Mouse (Mus musculus) forebrain, embryonic 15.5 days (tissue): ENCODE results near the gene Mustn1. TPM values are rescaled to one million over a fixed set of nuclear protein-coding genes. Genes with fewer than 3 reads are reported as not detected.

Experiments
- ATAC-seq: fragments of 200-750 bp; cut with Nextera tagmentation; replicated peaks from 2 replicates; pipeline ENCODE4 v1.8.0; 2017; ENCODE audit warnings: mild to moderate bottlenecking, moderate TSS enrichment, moderate library complexity
- H3K27ac ChIP-seq: fragments of 300-500 bp; sonication (generic); replicated peaks from 2 replicates; pipeline ENCODE4 v1.5.1; 2015; ENCODE audit warnings: mild to moderate bottlenecking, inconsistent platforms
- H3K27me3 ChIP-seq: fragments of 300-500 bp; sonication (generic); 2 replicates; pipeline ENCODE4 v1.6.1; 2015; ENCODE audit warnings: inconsistent platforms
- H3K36me3 ChIP-seq: fragments of 300-500 bp; sonication (generic); 2 replicates; pipeline ENCODE4 v1.6.1; 2015; ENCODE audit warnings: mild to moderate bottlenecking, inconsistent platforms
- H3K4me1 ChIP-seq: fragments of 300-500 bp; sonication (generic); 2 replicates; pipeline ENCODE4 v1.6.1; 2015; ENCODE audit warnings: inconsistent platforms
- H3K4me2 ChIP-seq: fragments of 300-500 bp; sonication (generic); replicated peaks from 2 replicates; pipeline ENCODE4 v1.6.1; 2015; ENCODE audit warnings: mild to moderate bottlenecking, inconsistent platforms
- H3K4me3 ChIP-seq: fragments of 300-500 bp; sonication (generic); 2 replicates; pipeline ENCODE4 v1.5.1; 2015; ENCODE audit warnings: mild to moderate bottlenecking, inconsistent platforms
- H3K9ac ChIP-seq: fragments of 300-500 bp; sonication (generic); replicated peaks from 2 replicates; pipeline ENCODE4 v1.6.1; 2015; ENCODE audit warnings: mild to moderate bottlenecking, inconsistent platforms
- H3K9me3 ChIP-seq: fragments of 300-500 bp; sonication (generic); 2 replicates; pipeline ENCODE4 v1.6.1; 2016; ENCODE audit warnings: inconsistent platforms
- WGBS: fragments of 180-500 bp; shearing (Covaris S2); methylation state at CpG from one replicate; pipeline ENCODE4 v1.1.7; 2015; ENCODE audit warnings: mixed read lengths; 5-methylcytosine and 5-hydroxymethylcytosine counted together
- polyA plus RNA-seq: library from polyadenylated mRNA; unstranded; fragments of >200 nt; fragmentation: Nextera tagmentation; extraction: Ambion mirVana; gene quantifications from 2 replicates; pipeline ENCODE4 v1.2.1, GENCODE M21; 2015

The Mustn1 gene
- polyA plus RNA-seq, 1 experiment from 2014 or later = 0.90 TPM

DNA sequence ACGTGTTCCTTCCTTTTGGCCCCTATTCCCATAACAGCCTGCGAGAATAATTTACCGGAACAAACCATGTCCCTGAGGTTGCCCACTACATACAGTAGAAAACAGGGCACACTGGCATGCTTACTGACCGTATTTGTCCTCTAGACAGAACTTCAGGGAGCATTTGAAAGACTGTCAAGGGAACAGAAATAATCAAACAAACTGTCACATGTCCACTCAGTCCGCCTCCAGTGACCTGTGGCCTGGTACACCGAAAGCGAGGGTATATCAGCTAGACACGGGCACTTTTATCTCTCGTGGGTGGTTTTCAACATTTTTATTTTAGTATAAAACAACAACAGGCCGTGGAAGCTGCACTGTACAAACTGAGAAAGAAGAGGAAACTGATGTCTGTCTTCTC, 10.2 kb upstream of the Mustn1 start:
- Histone ChIP-seq H3K4me3 (no peak overlapping the region), H3K9me3 (no peaks in the 10 kb centered on the region), H3K27me3 (no peaks in the 10 kb centered on the region), H3K36me3 (peaks cover 14% of the 10 kb centered on the region; the same call in 1 of the 2 replicates), H3K4me1 (no peaks in the 10 kb centered on the region), H3K27ac (no peak overlapping the region), H3K4me2 (no peak overlapping the region), H3K9ac (no peak overlapping the region)
- no peak for ATAC-seq
- WGBS = 95% methylated on average over 10 of the region's 10 CpGs

DNA sequence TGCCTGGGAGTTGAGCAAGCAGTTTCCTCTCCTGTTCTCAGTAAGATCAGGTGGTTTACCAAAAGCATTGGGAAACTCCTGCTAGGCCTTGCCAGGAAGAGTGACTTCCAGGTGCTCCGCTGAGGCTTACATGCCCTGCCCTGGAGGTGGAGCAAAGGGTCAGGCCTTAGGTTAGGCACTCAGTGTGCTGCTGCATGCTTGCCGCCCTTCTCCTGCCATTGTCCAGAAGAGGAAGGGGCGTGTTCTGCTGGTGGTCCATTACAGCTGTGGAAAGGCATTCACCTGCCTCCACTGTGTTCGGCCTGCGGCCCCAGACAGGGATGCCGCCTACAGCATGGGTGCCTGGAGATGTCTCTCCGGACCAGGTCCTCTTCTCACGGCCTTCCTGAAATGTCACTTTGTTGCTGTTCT, 9.6 kb upstream of the Mustn1 start:
- no peak overlapping the region for H3K4me3 ChIP-seq
- H3K4me1 ChIP-seq = no peaks in the 10 kb centered on the region
- no peak overlapping the region for H3K9ac ChIP-seq
- no peak for ATAC-seq
- WGBS = 85% methylated on average over 8 of the region's 8 CpGs
- no peaks in the 10 kb centered on the region for H3K27me3 ChIP-seq
- H3K36me3 ChIP-seq = peaks cover 15% of the 10 kb centered on the region; the same call in 1 of the 2 replicates
- no peaks in the 10 kb centered on the region for H3K9me3 ChIP-seq
- H3K4me2 ChIP-seq = no peak overlapping the region
- H3K27ac ChIP-seq = no peak overlapping the region

GRCm38 (mm10) chr14:30870206-30871147, 8.5 kb upstream of the Mustn1 start:
- no peak for ATAC-seq
- Histone ChIP-seq H3K27ac (no peak overlapping the region), H3K4me2 (no peak overlapping the region), H3K4me3 (no peak overlapping the region), H3K27me3 (no peaks in the 10 kb centered on the region), H3K4me1 (no peaks in the 10 kb centered on the region), H3K9me3 (no peaks in the 10 kb centered on the region), H3K9ac (no peak overlapping the region), H3K36me3 (peaks cover 22% of the 10 kb centered on the region)
- 86% methylated on average over 25 of the region's 25 CpGs for WGBS

- H3K36me3 ChIP-seq = peaks cover 28% of the 10 kb centered on the region
- no peaks in the 10 kb centered on the region for H3K27me3 ChIP-seq
- H3K4me2 ChIP-seq = no peak overlapping the region
- H3K4me1 ChIP-seq = 0 out of 2 replicates have a peak, but pooled peaks cover 6% of the 10 kb centered on the region
- H3K9me3 ChIP-seq = no peaks in the 10 kb centered on the region
- H3K9ac ChIP-seq = no peak overlapping the region
- 80% methylated on average over 18 of the region's 18 CpGs for WGBS
- no peak for ATAC-seq
- H3K4me3 ChIP-seq = no peak overlapping the region
- H3K27ac ChIP-seq = no peak overlapping the region
Observed at GRCm38 (mm10) chr14:30874095-30874700, 4.8 kb upstream of the Mustn1 start.

- H3K9ac ChIP-seq = no peak overlapping the region
- H3K9me3 ChIP-seq = no peaks in the 10 kb centered on the region
- H3K4me2 ChIP-seq = no peak overlapping the region
- no peaks in the 10 kb centered on the region for H3K27me3 ChIP-seq
- ATAC-seq = no peak
- H3K27ac ChIP-seq = no peak overlapping the region
- H3K36me3 ChIP-seq = peaks cover 28% of the 10 kb centered on the region
- H3K4me3 ChIP-seq = no peak overlapping the region
- H3K4me1 ChIP-seq = 0 out of 2 replicates have a peak, but pooled peaks cover 6% of the 10 kb centered on the region
- WGBS = 92% methylated on average over 12 of the region's 12 CpGs
Observed at GRCm38 (mm10) chr14:30875130-30875865, 3.7 kb upstream of the Mustn1 start.

- ATAC-seq = no peak
- WGBS = 86% methylated on average over 9 of the region's 9 CpGs
- no peak overlapping the region for H3K27ac ChIP-seq
- no peak overlapping the region for H3K9ac ChIP-seq
- H3K36me3 ChIP-seq = peaks cover 28% of the 10 kb centered on the region
- H3K27me3 ChIP-seq = no peaks in the 10 kb centered on the region
- H3K9me3 ChIP-seq = no peaks in the 10 kb centered on the region
- 0 out of 2 replicates have a peak, but pooled peaks cover 6% of the 10 kb centered on the region for H3K4me1 ChIP-seq
- H3K4me3 ChIP-seq = no peak overlapping the region
- H3K4me2 ChIP-seq = no peak overlapping the region
Observed at GRCm38 (mm10) chr14:30875955-30876354, 3.0 kb upstream of the Mustn1 start.

DNA sequence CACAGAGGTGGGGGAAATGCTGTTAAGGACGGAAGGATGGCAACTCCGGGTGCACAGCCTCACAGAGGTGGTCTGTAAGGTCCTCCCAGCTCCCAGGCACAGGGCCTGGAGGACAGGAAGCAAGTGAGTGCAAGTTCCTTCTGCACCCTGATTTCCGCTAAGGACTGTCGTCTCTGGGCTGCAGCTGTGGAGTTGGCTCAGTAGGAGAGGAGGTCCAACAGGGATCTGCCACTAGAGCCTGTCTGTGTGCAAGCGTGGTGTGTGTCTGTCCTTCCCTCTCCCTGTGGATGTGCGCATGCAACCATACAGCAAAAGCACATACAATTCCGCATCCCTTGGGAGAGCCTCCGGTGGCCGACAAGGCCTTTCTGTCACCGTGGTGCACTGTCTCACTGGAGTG, 2.5 kb upstream of the Mustn1 start:
- no peaks in the 10 kb centered on the region for H3K27me3 ChIP-seq
- no peak overlapping the region for H3K27ac ChIP-seq
- H3K9me3 ChIP-seq = no peaks in the 10 kb centered on the region
- no peak overlapping the region for H3K9ac ChIP-seq
- peaks cover 28% of the 10 kb centered on the region for H3K36me3 ChIP-seq
- ATAC-seq = no peak
- no peak overlapping the region for H3K4me2 ChIP-seq
- H3K4me1 ChIP-seq = 0 out of 2 replicates have a peak, but pooled peaks cover 6% of the 10 kb centered on the region
- WGBS = 93% methylated on average over 10 of the region's 10 CpGs
- H3K4me3 ChIP-seq = no peak overlapping the region

- Histone ChIP-seq H3K4me2 (no peak overlapping the region), H3K4me1 (0 out of 2 replicates have a peak, but pooled peaks cover 6% of the 10 kb centered on the region), H3K27me3 (no peaks in the 10 kb centered on the region), H3K27ac (no peak overlapping the region), H3K9ac (no peak overlapping the region), H3K4me3 (no peak overlapping the region), H3K9me3 (no peaks in the 10 kb centered on the region), H3K36me3 (peaks cover 23% of the 10 kb centered on the region)
- no peak for ATAC-seq
- 94% methylated on average over 3 of the region's 3 CpGs for WGBS
Observed at GRCm38 (mm10) chr14:30877827-30878226, 1.2 kb upstream of the Mustn1 start.

GRCm38 (mm10) chr14:30879794-30880193, 794 bp downstream of the Mustn1 start:
- Histone ChIP-seq H3K4me1 (0 out of 2 replicates have a peak, but pooled peaks cover 6% of the 10 kb centered on the region), H3K9me3 (no peaks in the 10 kb centered on the region), H3K27me3 (no peaks in the 10 kb centered on the region), H3K4me3 (no peak overlapping the region), H3K9ac (no peak overlapping the region), H3K27ac (no peak overlapping the region), H3K36me3 (peaks cover 10% of the 10 kb centered on the region), H3K4me2 (no peak overlapping the region)
- no peak for ATAC-seq
- 67% methylated on average over 9 of the region's 9 CpGs for WGBS

DNA sequence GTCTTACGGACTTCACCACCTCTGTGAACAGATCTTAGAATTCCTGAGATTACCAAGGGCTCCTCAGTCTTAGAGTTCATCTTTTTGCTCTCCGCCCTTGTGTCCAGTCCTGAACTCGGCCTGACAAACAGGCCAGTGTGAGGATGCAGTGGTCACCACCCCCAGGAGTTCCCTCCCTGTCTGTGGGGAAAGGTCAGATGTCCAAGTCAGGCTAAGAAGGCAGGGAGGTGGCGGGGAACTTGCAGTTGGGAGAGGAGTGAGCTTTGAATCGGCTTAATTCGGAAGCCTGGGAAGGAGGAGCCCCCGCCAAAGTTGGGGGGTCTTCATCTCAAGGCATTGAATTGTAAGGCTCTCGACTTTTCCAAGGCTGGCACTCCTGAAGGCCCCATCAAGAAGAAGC, 1.3 kb downstream of the Mustn1 start:
- H3K4me1 ChIP-seq = 0 out of 2 replicates have a peak, but pooled peaks cover 6% of the 10 kb centered on the region
- WGBS = 77% methylated on average over 8 of the region's 8 CpGs
- no peak overlapping the region for H3K27ac ChIP-seq
- no peak overlapping the region for H3K4me2 ChIP-seq
- no peak overlapping the region for H3K9ac ChIP-seq
- peaks cover 8% of the 10 kb centered on the region for H3K36me3 ChIP-seq
- H3K27me3 ChIP-seq = no peaks in the 10 kb centered on the region
- no peak overlapping the region for H3K4me3 ChIP-seq
- no peak for ATAC-seq
- no peaks in the 10 kb centered on the region for H3K9me3 ChIP-seq

GRCm38 (mm10) chr14:30880811-30881717, 2.1 kb downstream of the Mustn1 start:
- H3K4me2 ChIP-seq = no peak overlapping the region
- no peaks in the 10 kb centered on the region for H3K36me3 ChIP-seq
- ATAC-seq = no peak
- no peak overlapping the region for H3K9ac ChIP-seq
- H3K4me1 ChIP-seq = 0 out of 2 replicates have a peak, but pooled peaks cover 6% of the 10 kb centered on the region
- no peak overlapping the region for H3K4me3 ChIP-seq
- 88% methylated on average over 17 of the region's 17 CpGs for WGBS
- no peak overlapping the region for H3K27ac ChIP-seq
- no peaks in the 10 kb centered on the region for H3K27me3 ChIP-seq
- H3K9me3 ChIP-seq = no peaks in the 10 kb centered on the region
